Mouse (Mus musculus) CH12.LX (cell line): ENCODE measurements at regions not wholly inside any gene's neighbourhood (a gene's known extent, or its start where the extent isn't known, plus 50 kb on each side); places are given as distances from the start of the nearest gene placed in this dataset.

Experiments
- DNase-seq: peaks from one replicate; pipeline ENCODE4 v3.0.0-alpha.2; 2013; ENCODE audit errors: extremely low read depth
- H3K27ac ChIP-seq: 2 replicates; pipeline ENCODE4 v1.5.1; 2012; ENCODE audit warnings: low read depth, mild to moderate bottlenecking, control low read depth, moderate library complexity; ENCODE audit not compliant: insufficient read depth
- H3K27me3 ChIP-seq: replicated peaks from 2 replicates; pipeline ENCODE3; 2012; ENCODE audit warnings: inconsistent platforms
- H3K36me3 ChIP-seq, 2 experiments: replicated peaks in 1 of 2; 2 replicates each; pipeline versions ENCODE3 to v1.6.1; 2012; ENCODE audit warnings: inconsistent platforms in 1 of 2, low read length in 1 of 2, mild to moderate bottlenecking in 1 of 2, mixed read lengths in 1 of 2, moderate library complexity in 1 of 2; ENCODE audit not compliant: control insufficient read depth in 1 of 2, insufficient read depth in 1 of 2
- H3K4me1 ChIP-seq, 2 experiments: 2 replicates each; pipeline ENCODE4 v1.6.1; 2012; ENCODE audit warnings: inconsistent platforms in 1 of 2, moderate library complexity in 1 of 2; ENCODE audit not compliant: insufficient read depth in 2 of 2, control insufficient read depth in 1 of 2
- H3K4me2 ChIP-seq: 2 replicates; pipeline ENCODE4 v1.6.1; 2012; ENCODE audit warnings: low read depth, mild to moderate bottlenecking, control low read depth; ENCODE audit not compliant: poor library complexity, insufficient read depth, severe bottlenecking
- H3K4me3 ChIP-seq, 3 experiments: fragments of 150-350 bp in 1 of 3; sonication (generic) in 1 of 3; replicated peaks in 1 of 3; 2 replicates each; pipeline versions ENCODE3 to v1.5.1; 2011 to 2012; ENCODE audit warnings: low read depth in 2 of 3, low read length in 2 of 3, mild to moderate bottlenecking in 2 of 3, moderate library complexity in 2 of 3, control low read depth in 1 of 3, improper control_type of control experiment in 1 of 3, inconsistent platforms in 1 of 3, mixed read lengths in 1 of 3; ENCODE audit not compliant: poor library complexity in 1 of 3
- H3K79me2 ChIP-seq: replicated peaks from 2 replicates; pipeline ENCODE4 v1.6.1; 2012; ENCODE audit warnings: mild to moderate bottlenecking, moderate library complexity; ENCODE audit not compliant: control insufficient read depth, poor library complexity, insufficient read depth, severe bottlenecking; ENCODE audit errors: extremely low read depth
- H3K9ac ChIP-seq: 2 replicates; pipeline ENCODE4 v1.6.1; 2012; ENCODE audit warnings: low read depth, mild to moderate bottlenecking, control low read depth, moderate library complexity; ENCODE audit not compliant: insufficient read depth
- H3K9me3 ChIP-seq: replicated peaks from 2 replicates; pipeline ENCODE3; 2012; ENCODE audit warnings: low read length, inconsistent platforms, mixed read lengths
- CHD2 ChIP-seq: IDR thresholded peaks from 2 replicates; pipeline ENCODE4 v1.6.1; 2011; ENCODE audit warnings: low read length, improper control_type of control experiment
- E2F4 ChIP-seq: IDR thresholded peaks from 2 replicates; pipeline ENCODE4 v1.6.1; 2011; ENCODE audit warnings: low read depth, low read length, improper control_type of control experiment; ENCODE audit not compliant: insufficient replicate concordance
- GABPA ChIP-seq: IDR thresholded peaks from 2 replicates; pipeline ENCODE4 v1.6.1; 2012; ENCODE audit warnings: low read depth, low read length, improper control_type of control experiment, inconsistent platforms; ENCODE audit not compliant: insufficient replicate concordance
- IRF4 ChIP-seq: IDR thresholded peaks from 2 replicates; pipeline ENCODE4 v1.6.1; 2014; ENCODE audit warnings: low read depth, mild to moderate bottlenecking, inconsistent platforms, low read length, improper control_type of control experiment
- JUN ChIP-seq: IDR thresholded peaks from 2 replicates; pipeline ENCODE4 v1.6.1; 2011; ENCODE audit warnings: low read depth, mild to moderate bottlenecking, low read length, improper control_type of control experiment, moderate library complexity; ENCODE audit not compliant: insufficient read depth
- JUND ChIP-seq: conservative IDR thresholded peaks from 2 replicates; pipeline ENCODE4 v1.6.1; 2011; ENCODE audit warnings: low read depth, low read length, improper control_type of control experiment
- MAX ChIP-seq: IDR thresholded peaks from 2 replicates; pipeline ENCODE4 v1.6.1; 2011; ENCODE audit warnings: low read length, improper control_type of control experiment
- MAZ ChIP-seq: IDR thresholded peaks from 2 replicates; pipeline ENCODE4 v1.6.1; 2012; ENCODE audit warnings: low read depth, mild to moderate bottlenecking, inconsistent platforms, low read length, improper control_type of control experiment, moderate library complexity
- MXI1 ChIP-seq: IDR thresholded peaks from 2 replicates; pipeline ENCODE4 v1.6.1; 2011; ENCODE audit warnings: mild to moderate bottlenecking, low read depth, low read length, improper control_type of control experiment
- NELFE ChIP-seq: IDR thresholded peaks from 2 replicates; pipeline ENCODE4 v1.6.1; 2011; ENCODE audit warnings: low read depth, low read length, improper control_type of control experiment
- POLR2A ChIP-seq: IDR thresholded peaks from 2 replicates; pipeline ENCODE4 v1.6.1; 2011; ENCODE audit warnings: low read depth, mild to moderate bottlenecking, improper control_type of control experiment, low read length
- POLR2AphosphoS2 ChIP-seq: IDR thresholded peaks from 2 replicates; pipeline ENCODE4 v1.6.1; 2011; ENCODE audit warnings: low read depth, low read length, improper control_type of control experiment
- RAD21 ChIP-seq: IDR thresholded peaks from 2 replicates; pipeline ENCODE4 v1.6.1; 2011; ENCODE audit warnings: low read depth, mild to moderate bottlenecking, low read length, improper control_type of control experiment, moderate library complexity
- SIN3A ChIP-seq: IDR thresholded peaks from 2 replicates; pipeline ENCODE4 v1.6.1; 2012; ENCODE audit warnings: low read length, improper control_type of control experiment, inconsistent platforms
- SMC3 ChIP-seq: IDR thresholded peaks from 2 replicates; pipeline ENCODE4 v1.6.1; 2011; ENCODE audit warnings: low read depth, low read length, improper control_type of control experiment
- TBP ChIP-seq: conservative IDR thresholded peaks from 2 replicates; pipeline ENCODE4 v1.6.1; 2011; ENCODE audit warnings: low read depth, low read length, improper control_type of control experiment
- UBTF ChIP-seq: IDR thresholded peaks from 2 replicates; pipeline ENCODE4 v1.6.1; 2012; ENCODE audit warnings: low read depth, mild to moderate bottlenecking, inconsistent platforms, low read length, improper control_type of control experiment, moderate library complexity
- USF1 ChIP-seq: IDR thresholded peaks from 2 replicates; pipeline ENCODE4 v1.6.1; 2014; ENCODE audit warnings: low read depth, mild to moderate bottlenecking, inconsistent platforms, low read length, improper control_type of control experiment
- USF2 ChIP-seq: conservative IDR thresholded peaks from 2 replicates; pipeline ENCODE4 v1.6.1; 2011; ENCODE audit warnings: low read depth, low read length, improper control_type of control experiment
- ZC3H11A ChIP-seq: IDR thresholded peaks from 2 replicates; pipeline ENCODE4 v1.6.1; 2012; ENCODE audit warnings: low read depth, mild to moderate bottlenecking, inconsistent platforms, low read length, improper control_type of control experiment
- ZMIZ1 ChIP-seq: IDR thresholded peaks from 2 replicates; pipeline ENCODE4 v1.6.1; 2012; ENCODE audit warnings: low read depth, mild to moderate bottlenecking, inconsistent platforms, low read length, improper control_type of control experiment
- dilution Hi-C: fragments of 300-500 bp; cut with MboI; formaldehyde crosslinking; loops from 2 replicates; pipeline ENCODE4 v1.14.3; 2020; ENCODE audit warnings: low sequenced_read_pairs; ENCODE audit not compliant: extremely low pct_unique_long_range_greater_than_20kb, extremely low pct_ligation_motif_present
- in situ Hi-C: fragments of 300-500 bp; cut with MboI; formaldehyde crosslinking; loops from 3 replicates; pipeline ENCODE4 v1.14.3; 2019; ENCODE audit warnings: low sequenced_read_pairs, low pct_ligation_motif_present, low pct_unique_long_range_greater_than_20kb, mixed read lengths

- in situ Hi-C loops = no loop called here
- H3K9ac ChIP-seq = no peak overlapping the region
- H3K4me3 ChIP-seq = no peak overlapping the region
- TF ChIP-seq POLR2A (no peak), USF1 (no peak), SIN3A (no peak), SMC3 (no peak), POLR2AphosphoS2 (no peak), JUN (no peak), TBP (no peak), RAD21 (no peak), JUND (no peak), NELFE (no peak), GABPA (no peak), MXI1 (no peak), E2F4 (no peak), MAZ (no peak), MAX (no peak), ZC3H11A (no peak), UBTF (no peak), IRF4 (no peak), CHD2 (no peak), ZMIZ1 (no peak)
- TF ChIP-seq, all 38 proteins: peak for 0
- H3K4me2 ChIP-seq = no peak overlapping the region
- no peak for DNase-seq
- no peaks in the 10 kb centered on the region for H3K79me2 ChIP-seq
- dilution Hi-C loops = no loop called here
- no peaks in the 10 kb centered on the region for H3K4me1 ChIP-seq
- no peaks in the 10 kb centered on the region for H3K27me3 ChIP-seq
- H3K9me3 ChIP-seq = peaks cover 20% of the 10 kb centered on the region
- H3K36me3 ChIP-seq = no peaks in the 10 kb centered on the region
- no peak overlapping the region for H3K27ac ChIP-seq
These were observed 167.0 kb downstream of the Nectin3 start for GRCm38 (mm10) chr16:46331336-46331735.

- dilution Hi-C loops (no loop called here), in situ Hi-C loops (no loop called here)
- DNase-seq = no peak
- no peak overlapping the region for H3K4me2 ChIP-seq
- H3K4me1 ChIP-seq = no peaks in the 10 kb centered on the region
- no peaks in the 10 kb centered on the region for H3K79me2 ChIP-seq
- H3K9ac ChIP-seq = no peak overlapping the region
- H3K9me3 ChIP-seq = peaks cover 41% of the 10 kb centered on the region
- TF ChIP-seq USF2 = no peak
- no peaks in the 10 kb centered on the region for H3K27me3 ChIP-seq
- no peaks in the 10 kb centered on the region for H3K36me3 ChIP-seq
- H3K27ac ChIP-seq = no peak overlapping the region
- H3K4me3 ChIP-seq = no peak overlapping the region
These were observed 144.3 kb upstream of the Gm4737 start for GRCm38 (mm10) chr16:46299079-46299721.
